Mouse (Mus musculus) MEL (cell line): ENCODE measurements around the gene Dffa. TPM values are rescaled to one million over a fixed set of nuclear protein-coding genes. Genes with fewer than 3 reads are reported as not detected.
"Not testable (repeated sequence)": the region's sequence is repeated elsewhere in the genome, so short reads cannot be mapped to it uniquely, and the experiment has no call there.

Experiments
- DNase-seq: peaks from one replicate; pipeline ENCODE4 v3.0.0; 2011; ENCODE audit warnings: low read depth, low spot score
- H3K27ac ChIP-seq: 2 replicates; pipeline ENCODE4 v1.5.1; 2012; ENCODE audit warnings: low read depth, mild to moderate bottlenecking, control low read depth, low read length, moderate library complexity; ENCODE audit not compliant: control insufficient read depth
- H3K27me3 ChIP-seq, 2 experiments: fragments of 150-350 bp in 1 of 2; sonication (generic) in 1 of 2; 2 replicates each; pipeline ENCODE4 v1.6.1; 2012; ENCODE audit warnings: low read length in 2 of 2, mild to moderate bottlenecking in 2 of 2, improper control_type of control experiment in 1 of 2, moderate library complexity in 1 of 2; ENCODE audit not compliant: insufficient read depth in 2 of 2, control insufficient read depth in 1 of 2
- H3K36me3 ChIP-seq, 2 experiments: 2 replicates each; pipeline ENCODE4 v1.6.1; 2012 to 2014; ENCODE audit warnings: low read length in 2 of 2, improper control_type of control experiment in 1 of 2, inconsistent platforms in 1 of 2, mild to moderate bottlenecking in 1 of 2; ENCODE audit not compliant: insufficient read depth in 2 of 2, control insufficient read depth in 1 of 2
- H3K4me1 ChIP-seq, 2 experiments: fragments of 150-350 bp in 1 of 2; sonication (generic) in 1 of 2; 2 replicates each; pipeline ENCODE4 v1.6.1; 2012; ENCODE audit warnings: low read length in 2 of 2, improper control_type of control experiment in 1 of 2, mild to moderate bottlenecking in 1 of 2; ENCODE audit not compliant: insufficient read depth in 2 of 2, control insufficient read depth in 1 of 2
- H3K4me3 ChIP-seq, 2 experiments: fragments of 150-350 bp in 1 of 2; sonication (generic) in 1 of 2; 2 replicates each; pipeline ENCODE4 v1.5.1; 2012; ENCODE audit warnings: low read depth in 2 of 2, low read length in 2 of 2, mild to moderate bottlenecking in 2 of 2, moderate library complexity in 2 of 2, control low read depth in 1 of 2, improper control_type of control experiment in 1 of 2; ENCODE audit not compliant: control insufficient read depth in 1 of 2, insufficient read depth in 1 of 2
- H3K79me2 ChIP-seq: 2 replicates; pipeline ENCODE4 v1.6.1; 2012; ENCODE audit warnings: mild to moderate bottlenecking, low read length, moderate library complexity; ENCODE audit not compliant: control insufficient read depth, poor library complexity, insufficient read depth
- H3K9ac ChIP-seq: 2 replicates; pipeline ENCODE4 v1.6.1; 2012; ENCODE audit warnings: low read depth, mild to moderate bottlenecking, control low read depth, low read length, moderate library complexity; ENCODE audit not compliant: control insufficient read depth, poor library complexity, severe bottlenecking
- H3K9me3 ChIP-seq: fragments of 150-350 bp; sonication (generic); replicated peaks from 2 replicates; pipeline ENCODE4 v1.6.1; 2012; ENCODE audit warnings: mild to moderate bottlenecking, low read length, improper control_type of control experiment, moderate library complexity; ENCODE audit not compliant: insufficient read depth
- ZNF384 ChIP-seq: IDR thresholded peaks from 2 replicates; pipeline ENCODE4 v1.6.1; 2012; ENCODE audit warnings: low read depth, mild to moderate bottlenecking, inconsistent platforms, low read length, improper control_type of control experiment
- polyA plus RNA-seq, 2 experiments: library from polyadenylated mRNA; stranded (reverse) in 1 of 2; unstranded in 1 of 2; fragments of >175 nt in 1 of 2; fragments of >200 nt in 1 of 2; gene quantifications; 2 replicates each; pipeline versions ENCODE4 v1.2.1 to v1.2.4; 2012; ENCODE audit warnings: low replicate concordance in 2 of 2, low read depth in 1 of 2; ENCODE audit not compliant: insufficient read length in 2 of 2, insufficient read depth in 1 of 2, missing spikeins in 1 of 2
- total RNA-seq: library from RNA; depleted of rRNA; stranded (reverse); fragments of 300-350 nt; gene quantifications from 2 replicates; pipeline ENCODE4 v1.2.3, GENCODE M21; 2012; rRNA removed

The Dffa gene
- total and polyA plus RNA-seq, 3 experiments, result 20.2 to 33.0 TPM; not detected in 1

DNA sequence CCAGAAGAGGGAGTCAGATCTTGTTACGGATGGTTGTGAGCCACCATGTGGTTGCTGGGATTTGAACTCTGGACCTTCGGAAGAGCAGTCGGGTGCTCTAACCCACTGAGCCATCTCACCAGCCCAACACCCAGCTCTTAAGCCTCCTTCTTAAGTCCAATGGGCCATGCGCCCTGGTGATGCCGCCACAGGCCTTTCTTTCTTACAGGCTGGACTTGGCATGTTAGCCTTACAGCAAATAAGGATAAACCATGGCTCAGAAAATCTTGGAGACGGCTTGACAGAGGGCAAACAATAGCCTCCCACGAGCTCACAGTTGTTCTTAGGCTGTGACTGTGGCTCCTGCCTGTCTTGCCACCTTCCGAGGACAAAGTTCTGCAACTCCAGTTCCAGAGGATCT is 66.0 kb downstream of the Dffa start:
- peak overlapping the region; percentile 26 for H3K9ac ChIP-seq
- H3K27ac ChIP-seq, result peak overlapping the region; percentile 68
- TF ChIP-seq ZNF384, result peak; percentile 4; the same call in 1 of the 2 replicates
- TF ChIP-seq, all 39 proteins: peak for 1; not testable (repeated sequence) for 38
- peaks cover 0 to 26% of the 10 kb centered on the region in 2 experiments; a peak in 2 of 4 replicates for H3K36me3 ChIP-seq
- H3K4me1 ChIP-seq, result peaks cover 7 to 21% of the 10 kb centered on the region in 2 experiments
- not testable (repeated sequence) for H3K79me2 ChIP-seq, H3K27me3 ChIP-seq, H3K9me3 ChIP-seq, DNase-seq
- peak overlapping the region in 1 of 2 experiments; percentile 19; a peak in 1 of 4 replicates for H3K4me3 ChIP-seq

Other genes starting within 250 kb of the Dffa start
- 38.3 and 39.4 TPM in 2 replicates for gene Pex14, start 4.3 kb upstream of the Dffa start, total RNA-seq
- 10 to 100 TPM in 1 of 2 experiments, not detected in 1; 49.2 TPM for gene Pex14, start 4.3 kb upstream of the Dffa start, polyA plus RNA-seq
- gene Cort, start 22.6 kb downstream of the Dffa start, total RNA-seq, result 0.39 and 0.62 TPM in 2 replicates
- 1 to 10 TPM in 1 of 2 experiments, not detected in 1; 2.0 TPM for gene Cort, start 22.6 kb downstream of the Dffa start, polyA plus RNA-seq
- 12.8 and 13.4 TPM in 2 replicates for gene Cenps, start 33.5 kb downstream of the Dffa start, total RNA-seq
- 10 to 100 TPM in 1 of 2 experiments, not detected in 1; 60.7 TPM for gene Cenps, start 33.5 kb downstream of the Dffa start, polyA plus RNA-seq
- 116 and 133 TPM in 2 replicates for gene Pgd, start 62.6 kb downstream of the Dffa start, total RNA-seq
- gene Pgd, start 62.6 kb downstream of the Dffa start, polyA plus RNA-seq, result 100 to 1,000 TPM in 1 of 2 experiments, not detected in 1; 219 TPM
- 8.8 and 9.1 TPM in 2 replicates for gene Kif1b, start 203.5 kb downstream of the Dffa start, total RNA-seq
- 10 to 100 TPM; 16.3 to 20.2 TPM for gene Kif1b, start 203.5 kb downstream of the Dffa start, polyA plus RNA-seq